Mouse (Mus musculus): ENCODE results near the gene Zfp101. TPM values are rescaled to one million over a fixed set of nuclear protein-coding genes. Genes with fewer than 3 reads are reported as not detected.

Zfp101 gene
- total RNA-seq (2023), result 9.6 TPM

DNA sequence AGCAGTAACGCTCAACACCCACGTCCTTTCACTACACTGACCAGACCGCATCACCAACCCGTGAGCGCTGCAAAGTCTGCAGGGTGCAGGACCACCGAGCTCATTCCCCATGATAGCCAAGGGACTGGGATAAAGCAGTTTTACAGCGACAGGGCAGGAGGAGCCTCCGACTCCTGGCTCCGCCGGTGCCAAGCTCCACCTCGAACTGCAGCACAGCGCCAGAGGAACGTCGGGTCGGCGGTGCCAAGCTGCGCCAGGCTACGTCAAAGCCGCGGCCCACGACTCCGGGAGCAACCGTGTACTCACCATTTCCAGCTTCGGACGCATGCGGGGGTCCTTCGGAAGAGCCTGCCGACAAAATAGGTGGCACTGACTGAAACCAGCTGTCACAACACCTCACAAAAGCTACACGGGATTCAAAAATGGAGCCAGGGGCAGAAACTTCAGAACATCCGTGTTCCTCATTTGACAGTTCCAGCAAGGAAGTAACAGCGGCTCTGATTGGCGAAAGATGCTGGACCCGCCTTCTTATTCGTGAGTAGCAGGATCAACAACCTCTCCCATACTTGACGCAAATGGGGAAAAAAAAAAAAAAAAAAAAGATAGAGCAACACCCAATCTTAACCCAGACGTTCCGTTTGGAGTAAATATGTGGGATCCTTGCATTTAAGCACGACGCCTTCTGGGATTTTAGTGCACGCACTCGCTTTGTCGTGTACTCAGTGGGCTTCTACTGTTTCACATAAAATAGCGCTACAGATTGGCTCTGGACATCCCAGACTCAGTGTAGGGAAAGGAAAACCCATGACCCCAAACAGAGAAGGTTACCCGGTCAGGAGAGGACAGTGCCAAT is at the start of gene Zfp101:
Gene Zfp101 (minus strand): TSS at position 460 of the 853 bp plus-strand sequence.

DNA sequence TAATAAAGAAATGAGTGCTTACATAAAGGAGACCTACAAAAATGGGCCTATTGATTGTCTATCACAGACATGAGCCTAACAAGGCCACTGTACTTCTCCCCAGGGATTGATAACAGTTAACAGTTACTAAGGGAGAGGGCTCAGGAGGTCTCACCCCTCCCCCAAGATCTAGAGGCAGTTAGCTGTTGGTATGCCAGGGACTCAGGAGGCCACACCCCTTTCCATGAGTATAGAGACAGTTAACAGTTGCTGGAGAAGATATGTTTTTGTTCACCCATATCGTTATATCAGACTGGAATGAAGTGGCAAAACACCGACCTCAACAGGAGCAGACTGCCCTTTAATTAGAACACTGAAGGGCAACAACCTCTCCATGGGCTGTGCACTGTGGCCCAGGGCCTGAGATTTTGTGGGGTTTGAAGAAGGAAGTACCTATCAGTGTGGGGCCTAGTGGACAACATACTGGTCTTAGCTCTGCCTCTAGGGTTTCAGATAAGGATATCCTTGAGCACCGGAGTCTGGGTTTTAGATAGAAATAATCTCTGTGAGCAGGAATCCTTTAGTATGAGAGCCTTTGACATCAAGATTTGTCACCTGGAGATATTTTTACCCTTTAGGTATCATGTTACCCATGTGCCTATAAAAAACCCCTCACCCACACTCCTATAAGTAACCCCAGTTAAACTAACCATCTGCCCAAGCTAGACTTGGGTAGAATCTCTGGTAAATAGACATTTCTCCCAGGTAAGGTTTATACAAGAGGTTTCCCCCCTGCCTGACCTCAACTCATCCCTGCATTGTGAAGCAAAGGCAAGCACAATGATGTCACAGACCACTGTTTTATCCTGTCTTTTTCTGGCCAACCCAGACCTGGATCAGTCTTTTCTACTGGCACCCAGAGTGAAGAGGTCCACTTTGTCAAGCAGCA is 37.8 kb upstream of the Zfp101 start, which contains the start of gene Actl9:
Gene Actl9 (plus strand): TSS at position 878 of the 928 bp plus-strand sequence.

DNA sequence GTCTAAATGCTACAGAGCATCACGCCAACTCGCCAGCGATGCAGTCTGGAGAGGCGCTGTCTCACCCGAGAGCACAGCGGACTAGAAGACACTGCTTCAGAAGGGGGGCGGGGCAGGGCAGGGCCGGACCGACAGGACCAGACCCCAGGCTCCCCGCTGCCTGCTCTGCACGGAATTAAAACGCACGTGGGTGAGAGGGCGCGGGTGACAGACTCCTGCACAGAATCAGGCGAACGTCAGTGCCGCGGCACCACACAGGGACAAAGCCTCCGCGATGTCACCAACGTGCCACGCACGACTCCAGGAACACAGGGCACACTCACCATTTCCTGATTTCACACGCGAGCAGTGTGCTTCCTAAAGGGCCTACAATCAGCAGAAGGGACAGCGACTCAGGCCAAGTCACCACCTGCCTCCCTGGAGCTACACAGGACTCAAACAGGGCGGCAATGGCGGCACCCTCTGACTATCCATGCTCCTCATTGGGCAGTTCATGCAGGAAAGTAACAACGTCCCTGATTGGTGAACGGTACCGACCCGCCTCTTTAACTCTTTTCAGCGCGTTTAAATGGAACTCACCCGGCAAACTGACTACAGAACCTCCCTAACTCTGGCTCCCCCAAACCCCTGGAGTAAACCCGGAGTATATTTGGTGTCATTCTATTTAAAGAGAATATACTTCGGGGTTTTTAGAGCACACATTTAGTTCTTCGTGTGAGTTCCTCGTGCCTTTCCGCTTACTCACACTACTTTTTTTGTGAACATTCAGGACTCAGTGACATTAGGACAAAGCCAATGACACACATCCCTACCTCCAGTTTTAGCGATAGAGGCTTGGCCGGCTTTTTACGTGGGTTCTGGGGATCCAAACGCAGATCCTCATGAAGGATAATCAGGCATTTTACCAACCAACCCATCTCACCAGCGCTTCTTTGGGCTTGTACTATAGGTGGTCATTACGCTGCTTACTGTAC is 35.7 kb downstream of the Zfp101 start, which contains the start of gene Zfp81:
Gene Zfp81 (minus strand): TSS at position 468 of the 974 bp plus-strand sequence.

Other genes starting within 250 kb of the Zfp101 start
- gene Olfr55, start 226.2 kb downstream of the Zfp101 start, total RNA-seq (2023), result not detected
- gene Olfr239, start 203.3 kb downstream of the Zfp101 start, total RNA-seq (2023), result not detected
- not detected for gene Olfr1564, start 173.0 kb downstream of the Zfp101 start, total RNA-seq (2023)
- 8.2 TPM for gene Zfp955a, start 139.5 kb downstream of the Zfp101 start, total RNA-seq (2023)
- gene Olfr63, start 130.0 kb downstream of the Zfp101 start, total RNA-seq (2023), result not detected
- 6.1 TPM for gene Zfp955b, start 105.1 kb downstream of the Zfp101 start, total RNA-seq (2023)
- gene Zfp81, start 35.8 kb downstream of the Zfp101 start, total RNA-seq (2023), result 16.5 TPM
- gene Actl9, start 38.3 kb upstream of the Zfp101 start, total RNA-seq (2023), result not detected
- 128 TPM for gene Adamts10, start 129.6 kb upstream of the Zfp101 start, total RNA-seq (2023)
- gene Myo1f, start 161.1 kb upstream of the Zfp101 start, total RNA-seq (2023), result 6.1 TPM
- gene Zfp414, start 234.4 kb upstream of the Zfp101 start, total RNA-seq (2023), result 50.5 TPM
- 3.5 TPM for gene Pram1, start 243.4 kb upstream of the Zfp101 start, total RNA-seq (2023)